Mouse (Mus musculus): ENCODE measurements at regions not wholly inside any gene's neighbourhood (a gene's known extent, or its start where the extent isn't known, plus 50 kb on each side); places are given as distances from the start of the nearest gene placed in this dataset.

DNA sequence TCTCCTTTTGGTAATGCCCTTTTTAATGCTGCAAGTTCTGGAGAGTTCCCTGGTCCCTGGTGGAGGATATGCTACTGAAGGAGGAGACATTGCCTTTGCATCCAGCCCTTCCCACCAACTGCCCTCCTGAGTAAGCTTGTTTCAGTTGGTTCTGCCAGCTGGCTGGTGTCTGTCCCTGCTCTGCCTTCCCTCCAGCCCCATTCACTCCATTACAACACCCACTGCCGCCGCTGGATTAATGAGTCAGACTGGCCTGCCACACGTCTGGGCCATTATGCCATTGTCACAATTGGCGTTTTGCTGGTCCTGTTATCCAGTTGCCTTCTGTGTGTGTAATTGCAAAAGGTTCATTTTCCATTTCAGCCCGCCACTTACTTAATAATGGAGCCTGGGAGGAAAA lies 728.6 kb upstream of the Lrrc6 start:
- Histone ChIP-seq H3K4me1 (ENCODE audit: insufficient read depth, low read depth, low read length) (no peaks in the 10 kb centered on the region), H3K4me3 (ENCODE audit: low read depth, low read length) (no peak overlapping the region), H3K36me3 (ENCODE audit: insufficient read depth, low read length) (no peaks in the 10 kb centered on the region), H3K27ac (ENCODE audit: low read length) (no peak overlapping the region), H3K9me3 (ENCODE audit: low read length) (no peaks in the 10 kb centered on the region), H3K27me3 (replicated peaks; ENCODE audit: insufficient read depth, low read length) (no peaks in the 10 kb centered on the region), H3K4me2 (replicated peaks; ENCODE audit: low read depth, low read length) (no peak overlapping the region), H3K9ac (replicated peaks; ENCODE audit: low read depth) (no peak overlapping the region)
- peak; percentile 43 for ATAC-seq
- TF ChIP-seq EP300 (IDR thresholded peaks at IDR 0.05) (no peak), CTCF (IDR thresholded peaks at IDR 0.05) (no peak)
- 70% methylated on average over 5 of the region's 5 CpGs for WGBS
- peak; percentile 9 for DNase-seq (ENCODE audit: low spot score)

DNA sequence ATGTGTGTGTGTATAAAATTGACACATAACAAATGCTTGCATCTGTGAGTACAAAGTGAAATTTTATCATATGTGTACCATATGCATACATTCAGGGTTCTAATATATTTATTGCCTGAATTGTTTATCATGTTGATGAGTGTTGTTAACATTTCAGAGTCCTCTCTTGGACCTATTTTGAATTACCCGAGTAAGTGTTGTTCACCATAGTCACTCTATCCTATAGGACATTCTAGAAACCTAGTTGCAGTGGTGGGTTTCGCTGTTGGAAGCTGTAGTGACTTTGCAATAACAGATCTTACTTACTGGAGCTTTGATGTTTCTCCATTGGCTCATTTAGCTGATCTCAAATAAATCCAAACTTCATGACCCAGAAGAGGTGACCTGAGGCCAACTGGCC lies 727.9 kb upstream of the Lrrc6 start:
- WGBS, result 79% methylated on average over 2 of the region's 2 CpGs
- Histone ChIP-seq H3K27me3 (replicated peaks; ENCODE audit: insufficient read depth, low read length) (no peaks in the 10 kb centered on the region), H3K9me3 (ENCODE audit: low read length) (no peaks in the 10 kb centered on the region), H3K9ac (replicated peaks; ENCODE audit: low read depth) (no peak overlapping the region), H3K36me3 (ENCODE audit: insufficient read depth, low read length) (no peaks in the 10 kb centered on the region), H3K27ac (ENCODE audit: low read length) (no peak overlapping the region), H3K4me3 (ENCODE audit: low read depth, low read length) (no peak overlapping the region), H3K4me2 (replicated peaks; ENCODE audit: low read depth, low read length) (no peak overlapping the region), H3K4me1 (ENCODE audit: insufficient read depth, low read depth, low read length) (no peaks in the 10 kb centered on the region)
- TF ChIP-seq CTCF (IDR thresholded peaks at IDR 0.05) (no peak), EP300 (IDR thresholded peaks at IDR 0.05) (no peak)
- ATAC-seq (no peak), DNase-seq (ENCODE audit: low spot score) (no peak)

DNA sequence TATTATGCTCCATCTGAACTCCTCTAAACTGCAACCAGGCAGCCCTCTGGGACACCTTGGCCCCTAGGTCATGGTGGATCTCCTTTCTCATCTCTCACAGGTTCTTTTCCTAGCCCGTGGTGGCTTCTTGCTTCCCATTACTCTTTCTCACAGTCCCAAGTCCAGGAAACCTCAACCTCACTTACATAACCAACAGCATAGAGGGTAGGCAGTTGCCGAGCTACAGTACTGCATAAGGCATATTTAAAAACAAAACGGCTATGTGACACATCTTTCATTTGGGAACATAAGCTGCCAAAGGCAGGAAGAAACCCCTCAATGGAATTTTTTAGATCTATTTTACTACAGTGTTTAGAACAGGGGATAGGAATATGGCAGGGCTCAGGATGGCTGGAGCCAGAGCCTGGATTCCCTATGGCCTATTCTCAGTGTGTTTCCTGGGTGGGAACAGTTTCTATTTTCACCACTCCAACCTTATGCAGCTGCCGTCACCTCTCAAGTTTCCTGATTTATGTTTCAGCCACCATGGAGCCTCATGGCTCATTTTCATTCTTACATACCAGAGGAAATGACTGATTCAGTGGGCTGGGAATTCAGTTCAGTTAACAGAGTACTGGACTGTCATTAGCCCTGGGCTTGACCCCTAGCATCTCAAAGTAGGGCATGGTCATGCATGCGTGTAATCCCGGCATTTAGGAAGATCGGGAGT lies 726.9 kb upstream of the Lrrc6 start:
- Histone ChIP-seq H3K4me2 (replicated peaks; ENCODE audit: low read depth, low read length) (no peak overlapping the region), H3K27ac (ENCODE audit: low read length) (no peak overlapping the region), H3K4me3 (ENCODE audit: low read depth, low read length) (no peak overlapping the region), H3K9me3 (ENCODE audit: low read length) (no peaks in the 10 kb centered on the region), H3K36me3 (ENCODE audit: insufficient read depth, low read length) (no peaks in the 10 kb centered on the region), H3K9ac (replicated peaks; ENCODE audit: low read depth) (no peak overlapping the region), H3K4me1 (ENCODE audit: insufficient read depth, low read depth, low read length) (no peaks in the 10 kb centered on the region), H3K27me3 (replicated peaks; ENCODE audit: insufficient read depth, low read length) (no peaks in the 10 kb centered on the region)
- DNase-seq (ENCODE audit: low spot score) (peak; percentile 14), ATAC-seq (peak; percentile 53)
- TF ChIP-seq EP300 (IDR thresholded peaks at IDR 0.05) (no peak), CTCF (IDR thresholded peaks at IDR 0.05) (no peak)
- 59% methylated on average over 7 of the region's 7 CpGs for WGBS

DNA sequence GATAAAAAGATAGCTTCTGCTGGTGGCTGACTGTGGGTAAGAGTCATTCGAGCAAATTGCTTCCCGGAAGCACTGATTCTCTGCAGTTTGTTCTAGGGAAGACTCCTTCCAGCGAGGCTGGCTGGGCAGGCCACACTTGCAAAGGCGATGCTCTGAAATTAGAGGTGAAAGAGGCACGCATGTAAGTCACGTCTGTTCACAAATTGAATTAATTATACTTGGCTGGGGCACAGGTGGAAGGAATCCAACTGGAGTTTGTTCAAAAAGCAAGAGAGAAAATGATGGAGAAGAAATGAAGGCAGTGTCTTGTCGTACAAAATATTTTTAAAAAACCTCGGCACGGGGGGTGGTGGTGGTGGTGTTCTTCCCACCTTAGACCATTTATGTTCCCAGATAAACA lies 726.2 kb upstream of the Lrrc6 start:
- TF ChIP-seq CTCF (IDR thresholded peaks at IDR 0.05) (no peak), EP300 (IDR thresholded peaks at IDR 0.05) (no peak)
- H3K9me3 ChIP-seq (ENCODE audit: low read length), result no peaks in the 10 kb centered on the region
- DNase-seq (ENCODE audit: low spot score), result no peak
- no peaks in the 10 kb centered on the region for H3K27me3 ChIP-seq (replicated peaks; ENCODE audit: insufficient read depth, low read length)
- no peak for ATAC-seq
- H3K36me3 ChIP-seq (ENCODE audit: insufficient read depth, low read length), result no peaks in the 10 kb centered on the region
- H3K4me3 ChIP-seq (ENCODE audit: low read depth, low read length), result no peak overlapping the region
- H3K4me2 ChIP-seq (replicated peaks; ENCODE audit: low read depth, low read length), result no peak overlapping the region
- no peak overlapping the region for H3K9ac ChIP-seq (replicated peaks; ENCODE audit: low read depth)
- H3K27ac ChIP-seq (ENCODE audit: low read length), result no peak overlapping the region
- 58% methylated on average over 9 of the region's 9 CpGs for WGBS
- no peaks in the 10 kb centered on the region for H3K4me1 ChIP-seq (ENCODE audit: insufficient read depth, low read depth, low read length)

All from lung, postnatal 0 days (tissue).